Mouse (Mus musculus): ENCODE results near the gene Cacna2d1. TPM values are rescaled to one million over a fixed set of nuclear protein-coding genes. Genes with fewer than 3 reads are reported as not detected.

The Cacna2d1 gene
- total and polyA plus RNA-seq, 3 experiments = 0.08 to 0.13 TPM; not detected in 1

- no peaks in the 10 kb centered on the region for H3K9me3 ChIP-seq (replicated peaks; ENCODE audit: insufficient read depth, low read length)
- no peak overlapping the region for H3K9ac ChIP-seq (ENCODE audit: control insufficient read depth, low read depth, low read length, poor library complexity, severe bottlenecking)
- TF ChIP-seq BHLHE40 (IDR thresholded peaks at IDR 0.05; ENCODE audit: borderline replicate concordance, low read depth, low read length) (no peak), MXI1 (IDR thresholded peaks at IDR 0.05; ENCODE audit: low read depth, low read length) (no peak), MAFK (IDR thresholded peaks at IDR 0.05; ENCODE audit: borderline replicate concordance, low read depth, low read length) (no peak), POLR2AphosphoS5 (IDR thresholded peaks at IDR 0.05; ENCODE audit: borderline replicate concordance, low read depth, low read length) (no peak), POLR2AphosphoS2 (IDR thresholded peaks at IDR 0.05; ENCODE audit: low read length) (no peak), ETS1 (IDR thresholded peaks at IDR 0.05; ENCODE audit: low read depth, low read length) (no peak), SMC3 (IDR thresholded peaks at IDR 0.05; ENCODE audit: low read depth, low read length) (no peak), JUND (IDR thresholded peaks at IDR 0.05; ENCODE audit: low read depth, low read length) (no peak), ZKSCAN1 (IDR thresholded peaks at IDR 0.05; ENCODE audit: low read depth, low read length) (no peak), MEF2A (IDR thresholded peaks at IDR 0.05; ENCODE audit: extremely low read depth, insufficient replicate concordance, low read depth, low read length, poor library complexity, severe bottlenecking) (no peak), NELFE (IDR thresholded peaks at IDR 0.05; ENCODE audit: low read depth, low read length) (no peak), TCF12 (IDR thresholded peaks at IDR 0.05; ENCODE audit: low read depth, low read length) (no peak)
- H3K4me3 ChIP-seq (ENCODE audit: control insufficient read depth in 1 of 2, insufficient read depth in 1 of 2, low read depth in 2 of 2, low read length in 2 of 2) = no peak overlapping the region
- H3K4me1 ChIP-seq (ENCODE audit: control insufficient read depth in 1 of 2, insufficient read depth in 2 of 2, low read length in 2 of 2) = no peaks in the 10 kb centered on the region
- no peak for DNase-seq (ENCODE audit: low read depth, low spot score)
- no peak overlapping the region for H3K27ac ChIP-seq (ENCODE audit: control insufficient read depth, low read depth, low read length)
- no peaks in the 10 kb centered on the region for H3K79me2 ChIP-seq (ENCODE audit: control insufficient read depth, insufficient read depth, low read length, poor library complexity)
- H3K27me3 ChIP-seq (ENCODE audit: control insufficient read depth in 1 of 2, insufficient read depth in 2 of 2, low read length in 2 of 2) = peaks cover 0 to 1% of the 10 kb centered on the region in 2 experiments; a peak in 1 of 4 replicates
- no peaks in the 10 kb centered on the region for H3K36me3 ChIP-seq (ENCODE audit: control insufficient read depth in 1 of 2, insufficient read depth in 2 of 2, low read length in 2 of 2)
Measured at GRCm38 (mm10) chr5:16000917-16001316, 66.4 kb downstream of the Cacna2d1 start.

DNA sequence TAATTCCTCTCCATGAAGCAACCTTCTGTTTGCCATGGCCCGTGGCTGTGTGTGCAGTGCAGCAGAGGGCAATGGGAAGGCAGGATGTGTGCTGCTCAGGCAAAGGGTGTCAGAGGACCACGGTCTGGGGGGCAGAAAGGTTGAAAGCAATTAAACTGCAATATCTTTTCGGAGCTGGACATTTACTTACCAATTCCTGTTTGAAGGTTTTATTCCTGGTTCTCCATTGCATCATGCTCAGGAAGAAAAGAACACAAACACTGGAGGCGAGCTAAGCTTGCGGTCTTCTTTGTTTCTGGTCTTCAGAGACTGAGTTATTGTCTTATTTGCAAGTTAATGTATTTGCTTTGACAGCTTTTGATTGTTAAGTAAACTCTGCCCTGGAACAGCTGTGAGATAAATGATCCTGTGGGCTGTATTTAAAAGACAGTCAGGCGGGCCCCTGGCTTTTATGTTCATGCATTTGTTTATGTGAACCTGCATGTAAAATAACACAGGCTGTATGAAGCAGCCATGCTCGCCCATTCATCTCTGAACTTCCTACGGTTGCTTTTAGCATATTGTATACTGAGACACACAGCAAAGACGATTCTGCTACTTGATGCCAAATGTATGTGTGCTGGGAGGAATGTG is 68.1 kb downstream of the Cacna2d1 start:
- H3K36me3 ChIP-seq (ENCODE audit: control insufficient read depth in 1 of 2, insufficient read depth in 2 of 2, low read length in 2 of 2) = no peaks in the 10 kb centered on the region
- H3K27ac ChIP-seq (ENCODE audit: control insufficient read depth, low read depth, low read length) = no peak overlapping the region
- H3K4me3 ChIP-seq (ENCODE audit: control insufficient read depth in 1 of 2, insufficient read depth in 1 of 2, low read depth in 2 of 2, low read length in 2 of 2) = no peak overlapping the region
- peaks cover 0 to 1% of the 10 kb centered on the region in 2 experiments; a peak in 1 of 4 replicates for H3K27me3 ChIP-seq (ENCODE audit: control insufficient read depth in 1 of 2, insufficient read depth in 2 of 2, low read length in 2 of 2)
- no peak for DNase-seq (ENCODE audit: low read depth, low spot score)
- no peaks in the 10 kb centered on the region for H3K9me3 ChIP-seq (replicated peaks; ENCODE audit: insufficient read depth, low read length)
- H3K4me1 ChIP-seq (ENCODE audit: control insufficient read depth in 1 of 2, insufficient read depth in 2 of 2, low read length in 2 of 2) = no peaks in the 10 kb centered on the region
- TF ChIP-seq HCFC1 (IDR thresholded peaks at IDR 0.05; ENCODE audit: low read depth, low read length) (no peak), SIN3A (IDR thresholded peaks at IDR 0.05; ENCODE audit: low read length) (no peak), SMC3 (IDR thresholded peaks at IDR 0.05; ENCODE audit: low read depth, low read length) (no peak), POLR2AphosphoS2 (IDR thresholded peaks at IDR 0.05; ENCODE audit: low read length) (no peak), TAL1 (IDR thresholded peaks at IDR 0.05; ENCODE audit: low read length) (no peak), NELFE (IDR thresholded peaks at IDR 0.05; ENCODE audit: low read depth, low read length) (no peak), CTCF (IDR thresholded peaks at IDR 0.05 in 2 of 3, conservative IDR thresholded peaks at IDR 0.05 in 1 of 3; ENCODE audit: control insufficient read depth in 1 of 3, insufficient read depth in 1 of 3, low read depth in 2 of 3, low read length in 3 of 3, poor library complexity in 1 of 3, severe bottlenecking in 1 of 3) (no peak), USF2 (IDR thresholded peaks at IDR 0.05; ENCODE audit: borderline replicate concordance in 1 of 2, insufficient read depth in 1 of 2, low read depth in 1 of 2, low read length in 2 of 2) (no peak), RCOR1 (IDR thresholded peaks at IDR 0.05; ENCODE audit: low read depth, low read length) (no peak), ZC3H11A (IDR thresholded peaks at IDR 0.05; ENCODE audit: low read depth, low read length) (no peak), KAT2A (conservative IDR thresholded peaks at IDR 0.05; ENCODE audit: low read depth, low read length) (no peak)
- no peak overlapping the region for H3K9ac ChIP-seq (ENCODE audit: control insufficient read depth, low read depth, low read length, poor library complexity, severe bottlenecking)
- H3K79me2 ChIP-seq (ENCODE audit: control insufficient read depth, insufficient read depth, low read length, poor library complexity) = no peaks in the 10 kb centered on the region
